Mouse (Mus musculus): ENCODE results near the gene Mrpl33. TPM values are rescaled to one million over a fixed set of nuclear protein-coding genes. Genes with fewer than 3 reads are reported as not detected.
"Not testable (repeated sequence)": the region's sequence is repeated elsewhere in the genome, so short reads cannot be mapped to it uniquely, and the experiment has no call there.

Mrpl33 gene
- polyA plus RNA-seq, 1 experiment from 2014 or later: 211 TPM

DNA sequence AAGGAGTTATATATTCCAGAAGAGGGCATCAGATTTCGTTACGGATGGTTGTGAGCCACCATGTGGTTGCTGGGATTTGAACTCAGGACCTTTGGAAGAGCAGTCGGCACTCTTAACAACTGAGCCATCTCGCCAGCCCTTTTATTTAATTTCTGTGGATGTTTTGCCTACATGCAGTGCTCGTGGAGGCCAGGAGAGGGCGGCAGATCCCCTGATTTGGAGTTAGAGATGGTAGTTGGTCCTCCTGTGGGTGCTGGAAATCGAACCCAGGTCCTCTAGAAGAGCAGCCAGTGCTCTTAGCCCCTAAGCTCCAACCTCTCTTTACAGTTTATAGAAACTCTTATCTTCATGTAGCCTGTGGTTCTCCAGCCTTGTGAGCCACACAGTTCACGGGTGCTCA lies 8.1 kb upstream of the Mrpl33 start:
- H3K9ac ChIP-seq (ENCODE audit: low read depth, low read length); H3K27ac ChIP-seq (ENCODE audit: low read length); H3K4me1 ChIP-seq (ENCODE audit: control insufficient read depth, insufficient read depth, low read length); H3K9me3 ChIP-seq (replicated peaks; ENCODE audit: control insufficient read depth, low read length, poor library complexity, severe bottlenecking); H3K4me3 ChIP-seq (ENCODE audit: low read depth, low read length); H3K4me2 ChIP-seq (ENCODE audit: low read length); ATAC-seq; H3K27me3 ChIP-seq (ENCODE audit: control insufficient read depth, insufficient read depth, low read depth, low read length); H3K36me3 ChIP-seq (ENCODE audit: control insufficient read depth, insufficient read depth, low read length): not testable (repeated sequence)
- WGBS: 82% methylated on average over 8 of the region's 8 CpGs

DNA sequence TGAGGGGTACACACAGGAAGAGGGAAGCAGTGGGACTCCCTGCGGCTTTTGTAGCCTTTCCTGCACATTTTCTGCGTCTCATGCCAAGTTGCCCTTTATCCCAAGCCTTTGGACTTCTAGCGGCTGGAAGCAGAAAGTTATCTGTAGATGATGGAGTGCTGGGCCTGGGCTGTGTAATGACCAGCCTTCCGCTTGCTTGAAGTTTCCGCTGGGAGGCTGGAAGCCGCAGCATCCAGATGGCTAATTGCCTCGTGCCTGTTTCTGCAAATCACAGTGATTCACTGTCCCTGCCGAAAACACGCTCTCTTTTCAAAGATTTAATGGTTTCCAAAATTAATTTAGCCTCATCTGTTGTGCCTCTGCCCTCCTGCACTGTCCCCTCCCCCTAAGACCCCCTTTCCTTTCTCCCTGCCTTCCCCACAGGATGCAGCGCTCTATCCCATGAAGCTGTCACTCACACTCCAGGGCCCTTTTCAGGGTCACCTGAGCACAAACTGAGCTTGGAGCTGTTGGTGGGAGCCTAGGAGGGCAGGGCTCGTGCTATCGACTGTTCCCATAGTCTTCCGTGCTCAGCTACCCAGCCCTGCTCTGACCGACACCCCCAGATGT lies 6.9 kb upstream of the Mrpl33 start:
- H3K27ac ChIP-seq (ENCODE audit: low read length): no peak overlapping the region
- no peaks in the 10 kb centered on the region for H3K4me1 ChIP-seq (ENCODE audit: control insufficient read depth, insufficient read depth, low read length)
- ATAC-seq: no peak
- H3K27me3 ChIP-seq (ENCODE audit: control insufficient read depth, insufficient read depth, low read depth, low read length): no peaks in the 10 kb centered on the region
- H3K9ac ChIP-seq (ENCODE audit: low read depth, low read length): no peak overlapping the region
- WGBS: 69% methylated on average over 14 of the region's 14 CpGs
- no peaks in the 10 kb centered on the region for H3K9me3 ChIP-seq (replicated peaks; ENCODE audit: control insufficient read depth, low read length, poor library complexity, severe bottlenecking)
- no peak overlapping the region for H3K4me3 ChIP-seq (ENCODE audit: low read depth, low read length)
- no peak overlapping the region for H3K4me2 ChIP-seq (ENCODE audit: low read length)
- H3K36me3 ChIP-seq (ENCODE audit: control insufficient read depth, insufficient read depth, low read length): no peaks in the 10 kb centered on the region

- no peak overlapping the region for H3K4me2 ChIP-seq (ENCODE audit: low read length)
- no peak for ATAC-seq
- WGBS: 95% methylated on average over 7 of the region's 7 CpGs
- no peak overlapping the region for H3K4me3 ChIP-seq (ENCODE audit: low read depth, low read length)
- H3K27me3 ChIP-seq (ENCODE audit: control insufficient read depth, insufficient read depth, low read depth, low read length): no peaks in the 10 kb centered on the region
- peaks cover 4% of the 10 kb centered on the region for H3K4me1 ChIP-seq (ENCODE audit: control insufficient read depth, insufficient read depth, low read length)
- H3K27ac ChIP-seq (ENCODE audit: low read length): no peak overlapping the region
- H3K9ac ChIP-seq (ENCODE audit: low read depth, low read length): no peak overlapping the region
- H3K36me3 ChIP-seq (ENCODE audit: control insufficient read depth, insufficient read depth, low read length): no peaks in the 10 kb centered on the region
- H3K9me3 ChIP-seq (replicated peaks; ENCODE audit: control insufficient read depth, low read length, poor library complexity, severe bottlenecking): no peaks in the 10 kb centered on the region
Observed at GRCm38 (mm10) chr5:31591122-31591521, 5.6 kb upstream of the Mrpl33 start.

DNA sequence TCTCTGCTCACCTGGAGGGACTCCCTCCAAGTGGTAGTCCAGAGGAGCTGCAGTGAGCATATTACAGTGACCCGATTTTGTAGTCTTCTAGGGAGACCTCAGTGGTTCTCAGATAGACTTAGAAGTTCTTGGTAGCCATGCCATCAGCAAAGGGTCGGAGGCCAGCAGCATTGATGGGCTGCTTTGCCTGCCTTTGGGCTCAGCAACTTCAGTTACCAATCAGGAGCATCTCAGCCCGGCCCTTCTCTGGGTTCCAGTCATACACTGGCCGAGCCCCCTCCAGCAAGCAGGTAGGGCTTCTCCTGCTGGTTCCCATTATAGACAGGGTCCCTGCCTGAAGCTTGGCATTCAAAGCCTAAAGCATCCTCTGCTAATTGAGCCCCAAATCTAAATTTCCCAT lies 867 bp upstream of the Mrpl33 start:
- Histone ChIP-seq H3K36me3 (ENCODE audit: control insufficient read depth, insufficient read depth, low read length) (no peaks in the 10 kb centered on the region), H3K9me3 (replicated peaks; ENCODE audit: control insufficient read depth, low read length, poor library complexity, severe bottlenecking) (no peaks in the 10 kb centered on the region), H3K4me1 (ENCODE audit: control insufficient read depth, insufficient read depth, low read length) (peaks cover 15% of the 10 kb centered on the region), H3K27ac (ENCODE audit: low read length) (no peak overlapping the region), H3K27me3 (ENCODE audit: control insufficient read depth, insufficient read depth, low read depth, low read length) (peaks cover 3% of the 10 kb centered on the region), H3K9ac (ENCODE audit: low read depth, low read length) (no peak overlapping the region), H3K4me2 (ENCODE audit: low read length) (no peak overlapping the region; the same call in 1 of the 2 replicates), H3K4me3 (ENCODE audit: low read depth, low read length) (no peak overlapping the region)
- no peak for ATAC-seq
- 57% methylated on average over 4 of the region's 4 CpGs for WGBS

- Histone ChIP-seq H3K27me3 (ENCODE audit: control insufficient read depth, insufficient read depth, low read depth, low read length) (peaks cover 3% of the 10 kb centered on the region), H3K4me2 (ENCODE audit: low read length) (no peak overlapping the region), H3K9me3 (replicated peaks; ENCODE audit: control insufficient read depth, low read length, poor library complexity, severe bottlenecking) (no peaks in the 10 kb centered on the region), H3K4me3 (ENCODE audit: low read depth, low read length) (no peak overlapping the region), H3K27ac (ENCODE audit: low read length) (no peak overlapping the region), H3K36me3 (ENCODE audit: control insufficient read depth, insufficient read depth, low read length) (no peaks in the 10 kb centered on the region), H3K4me1 (ENCODE audit: control insufficient read depth, insufficient read depth, low read length) (peaks cover 15% of the 10 kb centered on the region), H3K9ac (ENCODE audit: low read depth, low read length) (no peak overlapping the region)
- WGBS: 61% methylated on average over 6 of the region's 6 CpGs
- ATAC-seq: no peak
Observed at GRCm38 (mm10) chr5:31597430-31597944, 752 bp downstream of the Mrpl33 start.

- peaks cover 3% of the 10 kb centered on the region for H3K27me3 ChIP-seq (ENCODE audit: control insufficient read depth, insufficient read depth, low read depth, low read length)
- WGBS: 79% methylated on average over 7 of the region's 7 CpGs
- ATAC-seq: no peak
Observed at GRCm38 (mm10) chr5:31598121-31598520, 1.4 kb downstream of the Mrpl33 start.

GRCm38 (mm10) chr5:31598579-31598978 lies 1.8 kb downstream of the Mrpl33 start:
- H3K9me3 ChIP-seq (replicated peaks; ENCODE audit: control insufficient read depth, low read length, poor library complexity, severe bottlenecking): no peaks in the 10 kb centered on the region
- no peaks in the 10 kb centered on the region for H3K36me3 ChIP-seq (ENCODE audit: control insufficient read depth, insufficient read depth, low read length)
- H3K4me2 ChIP-seq (ENCODE audit: low read length): no peak overlapping the region
- 65% methylated on average over 4 of the region's 4 CpGs for WGBS
- no peak overlapping the region for H3K4me3 ChIP-seq (ENCODE audit: low read depth, low read length)
- H3K27ac ChIP-seq (ENCODE audit: low read length): no peak overlapping the region
- no peak overlapping the region for H3K9ac ChIP-seq (ENCODE audit: low read depth, low read length)
- H3K27me3 ChIP-seq (ENCODE audit: control insufficient read depth, insufficient read depth, low read depth, low read length): peaks cover 3% of the 10 kb centered on the region
- ATAC-seq: no peak
- H3K4me1 ChIP-seq (ENCODE audit: control insufficient read depth, insufficient read depth, low read length): peaks cover 15% of the 10 kb centered on the region

More at GRCm38 (mm10) chr5:31598121-31598520, 1.4 kb downstream of the Mrpl33 start:
- Histone ChIP-seq H3K4me2 (ENCODE audit: low read length) (no peak overlapping the region), H3K9me3 (replicated peaks; ENCODE audit: control insufficient read depth, low read length, poor library complexity, severe bottlenecking) (no peaks in the 10 kb centered on the region), H3K9ac (ENCODE audit: low read depth, low read length) (no peak overlapping the region), H3K36me3 (ENCODE audit: control insufficient read depth, insufficient read depth, low read length) (no peaks in the 10 kb centered on the region), H3K27ac (ENCODE audit: low read length) (no peak overlapping the region), H3K4me1 (ENCODE audit: control insufficient read depth, insufficient read depth, low read length) (peaks cover 15% of the 10 kb centered on the region), H3K4me3 (ENCODE audit: low read depth, low read length) (no peak overlapping the region)

GRCm38 (mm10) chr5:31599161-31599560 lies 2.4 kb downstream of the Mrpl33 start:
- ATAC-seq: no peak
- Histone ChIP-seq H3K4me2 (ENCODE audit: low read length) (no peak overlapping the region), H3K9ac (ENCODE audit: low read depth, low read length) (no peak overlapping the region), H3K4me3 (ENCODE audit: low read depth, low read length) (no peak overlapping the region), H3K27ac (ENCODE audit: low read length) (no peak overlapping the region), H3K27me3 (ENCODE audit: control insufficient read depth, insufficient read depth, low read depth, low read length) (peaks cover 3% of the 10 kb centered on the region), H3K36me3 (ENCODE audit: control insufficient read depth, insufficient read depth, low read length) (no peaks in the 10 kb centered on the region), H3K4me1 (ENCODE audit: control insufficient read depth, insufficient read depth, low read length) (peaks cover 15% of the 10 kb centered on the region), H3K9me3 (replicated peaks; ENCODE audit: control insufficient read depth, low read length, poor library complexity, severe bottlenecking) (no peaks in the 10 kb centered on the region)
- 81% methylated on average over 2 of the region's 2 CpGs for WGBS

DNA sequence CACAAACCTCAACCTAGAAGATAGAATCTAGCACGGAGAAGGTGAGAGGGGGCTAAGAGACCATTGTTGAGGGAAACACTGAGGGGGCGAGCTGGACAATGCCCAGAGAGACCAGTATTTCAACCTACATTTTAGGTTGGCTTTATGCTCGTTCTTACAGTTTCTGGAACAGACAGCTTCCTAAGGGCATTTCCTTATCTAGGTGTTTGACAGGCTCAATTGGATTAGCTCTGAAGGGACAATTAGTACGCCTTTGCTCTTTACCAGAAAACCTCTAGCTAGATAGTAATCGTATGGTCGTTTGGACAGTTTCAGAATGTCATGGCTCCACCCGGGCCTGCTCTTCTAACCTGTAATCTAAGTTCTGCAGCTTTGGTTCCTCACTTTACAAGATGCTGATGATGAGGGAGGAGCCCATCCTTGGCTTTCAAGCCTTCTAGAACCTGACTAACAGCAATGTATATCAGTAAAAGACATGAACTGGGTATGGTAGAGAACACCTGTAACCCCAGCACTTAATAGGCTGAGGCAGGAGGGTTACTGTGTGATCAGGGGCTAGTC lies 4.5 kb downstream of the Mrpl33 start:
- Histone ChIP-seq H3K4me1 (ENCODE audit: control insufficient read depth, insufficient read depth, low read length) (peaks cover 10% of the 10 kb centered on the region), H3K4me2 (ENCODE audit: low read length) (no peak overlapping the region), H3K27ac (ENCODE audit: low read length) (no peak overlapping the region), H3K27me3 (ENCODE audit: control insufficient read depth, insufficient read depth, low read depth, low read length) (peaks cover 3% of the 10 kb centered on the region), H3K9ac (ENCODE audit: low read depth, low read length) (no peak overlapping the region), H3K9me3 (replicated peaks; ENCODE audit: control insufficient read depth, low read length, poor library complexity, severe bottlenecking) (no peaks in the 10 kb centered on the region), H3K36me3 (ENCODE audit: control insufficient read depth, insufficient read depth, low read length) (no peaks in the 10 kb centered on the region), H3K4me3 (ENCODE audit: low read depth, low read length) (no peak overlapping the region)
- no peak for ATAC-seq
- 90% methylated on average over 7 of the region's 7 CpGs for WGBS

Measured in midbrain, embryonic 16.5 days (tissue).